Mouse (Mus musculus) forebrain, embryonic 13.5 days (tissue): ENCODE data around the gene Sco1. TPM values are rescaled to one million over a fixed set of nuclear protein-coding genes. Genes with fewer than 3 reads are reported as not detected.

Experiments
- ATAC-seq: fragments of 200-750 bp; cut with Nextera tagmentation; 2 replicates; pipeline ENCODE4 v1.8.0; 2017
- H3K27ac ChIP-seq: fragments of 300-500 bp; sonication (generic); 2 replicates; pipeline ENCODE4 v1.5.1; 2015; ENCODE audit warnings: inconsistent platforms, mild to moderate bottlenecking, moderate library complexity
- H3K27me3 ChIP-seq: fragments of 300-500 bp; sonication (generic); 2 replicates; pipeline ENCODE4 v1.6.1; 2015; ENCODE audit warnings: mild to moderate bottlenecking, inconsistent platforms
- H3K36me3 ChIP-seq: fragments of 300-500 bp; sonication (generic); 2 replicates; pipeline ENCODE4 v1.6.1; 2015; ENCODE audit warnings: mild to moderate bottlenecking, inconsistent platforms; ENCODE audit not compliant: poor library complexity, severe bottlenecking
- H3K4me1 ChIP-seq: fragments of 300-500 bp; sonication (generic); 2 replicates; pipeline ENCODE4 v1.6.1; 2015; ENCODE audit warnings: inconsistent platforms
- H3K4me2 ChIP-seq: fragments of 300-500 bp; sonication (generic); 2 replicates; pipeline ENCODE4 v1.6.1; 2015; ENCODE audit warnings: inconsistent platforms, mild to moderate bottlenecking, moderate library complexity
- H3K4me3 ChIP-seq: fragments of 300-500 bp; sonication (generic); 2 replicates; pipeline ENCODE4 v1.5.1; 2015; ENCODE audit warnings: mild to moderate bottlenecking, inconsistent platforms
- H3K9ac ChIP-seq: fragments of 300-500 bp; sonication (generic); 2 replicates; pipeline ENCODE4 v1.6.1; 2015; ENCODE audit warnings: mild to moderate bottlenecking, inconsistent platforms
- H3K9me3 ChIP-seq: fragments of 300-500 bp; sonication (generic); replicated peaks from 2 replicates; pipeline ENCODE4 v1.6.1; 2016; ENCODE audit warnings: inconsistent platforms
- WGBS: fragments of 180-500 bp; shearing (Covaris S2); methylation state at CpG from one replicate; pipeline ENCODE4 v1.1.7; 2015; 5-methylcytosine and 5-hydroxymethylcytosine counted together
- polyA plus RNA-seq: library from polyadenylated mRNA; unstranded; fragments of >200 nt; fragmentation: Nextera tagmentation; extraction: Ambion mirVana; gene quantifications from 2 replicates; pipeline ENCODE4 v1.2.1, GENCODE M21; 2015

Gene Sco1
- polyA plus RNA-seq, 1 experiment from 2014 or later: 14.2 TPM

- Histone ChIP-seq H3K27me3 (no peaks in the 10 kb centered on the region), H3K36me3 (no peaks in the 10 kb centered on the region), H3K9ac (no peak overlapping the region), H3K9me3 (no peaks in the 10 kb centered on the region), H3K4me1 (no peaks in the 10 kb centered on the region), H3K27ac (no peak overlapping the region), H3K4me3 (no peak overlapping the region), H3K4me2 (no peak overlapping the region)
- WGBS: 81% methylated on average over 9 of the region's 9 CpGs
- no peak for ATAC-seq
Observed at GRCm38 (mm10) chr11:67093201-67093600, 40.7 kb downstream of the Sco1 start.

DNA sequence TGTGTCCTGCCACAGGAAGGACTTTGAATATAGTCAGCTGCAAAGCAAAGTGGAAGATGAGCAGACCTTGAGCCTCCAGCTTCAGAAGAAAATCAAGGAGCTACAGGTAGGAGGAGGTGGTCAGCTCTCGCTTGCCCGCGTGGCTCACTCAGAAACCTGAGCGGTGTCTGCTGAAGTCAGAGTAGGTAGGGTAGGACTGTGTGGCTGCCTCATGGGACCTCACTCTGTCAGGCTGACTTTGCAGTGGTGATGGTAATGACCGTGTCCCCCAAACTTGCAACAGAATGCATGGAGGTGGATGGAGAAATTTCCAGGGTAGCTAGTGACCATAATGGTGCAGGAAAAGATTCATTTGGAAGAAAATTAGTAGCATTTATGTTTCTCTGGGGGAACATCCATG is 41.2 kb downstream of the Sco1 start:
- Histone ChIP-seq H3K36me3 (no peaks in the 10 kb centered on the region), H3K4me2 (no peak overlapping the region), H3K27me3 (no peaks in the 10 kb centered on the region), H3K4me1 (no peaks in the 10 kb centered on the region), H3K9ac (no peak overlapping the region), H3K4me3 (no peak overlapping the region), H3K27ac (no peak overlapping the region), H3K9me3 (no peaks in the 10 kb centered on the region)
- no peak for ATAC-seq
- 92% methylated on average over 5 of the region's 5 CpGs for WGBS

DNA sequence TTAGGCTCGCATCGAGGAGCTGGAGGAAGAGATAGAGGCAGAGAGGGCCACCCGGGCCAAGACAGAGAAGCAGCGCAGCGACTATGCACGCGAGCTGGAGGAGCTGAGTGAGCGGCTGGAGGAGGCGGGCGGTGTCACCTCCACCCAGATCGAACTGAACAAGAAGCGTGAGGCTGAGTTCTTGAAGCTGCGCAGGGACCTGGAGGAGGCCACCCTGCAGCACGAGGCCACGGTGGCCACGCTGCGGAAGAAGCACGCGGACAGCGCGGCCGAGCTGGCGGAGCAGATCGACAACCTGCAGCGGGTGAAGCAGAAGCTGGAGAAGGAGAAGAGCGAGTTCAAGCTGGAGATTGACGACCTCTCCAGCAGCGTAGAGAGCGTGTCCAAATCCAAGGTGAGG is 42.0 kb downstream of the Sco1 start:
- Histone ChIP-seq H3K4me2 (no peak overlapping the region), H3K4me3 (no peak overlapping the region), H3K27me3 (no peaks in the 10 kb centered on the region), H3K36me3 (no peaks in the 10 kb centered on the region), H3K4me1 (no peaks in the 10 kb centered on the region), H3K9ac (no peak overlapping the region), H3K9me3 (no peaks in the 10 kb centered on the region), H3K27ac (no peak overlapping the region)
- no peak for ATAC-seq
- 87% methylated on average over 29 of the region's 29 CpGs for WGBS

DNA sequence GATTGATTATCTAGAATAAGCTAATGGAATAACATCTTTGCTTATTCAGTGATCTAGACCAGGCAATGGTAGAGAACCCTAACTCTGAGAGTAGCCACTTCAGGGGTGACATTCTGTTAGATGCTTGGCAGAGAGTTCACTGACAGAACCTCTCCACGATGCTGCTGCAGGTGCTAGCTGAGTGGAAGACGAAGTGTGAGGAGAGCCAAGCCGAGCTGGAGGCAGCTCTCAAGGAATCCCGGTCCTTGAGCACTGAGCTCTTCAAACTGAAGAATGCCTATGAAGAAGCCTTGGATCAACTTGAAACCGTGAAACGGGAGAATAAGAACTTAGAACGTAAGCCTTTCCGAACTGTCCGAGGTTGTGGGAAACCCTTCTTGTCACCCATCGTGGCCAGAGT is 45.2 kb downstream of the Sco1 start:
- Histone ChIP-seq H3K4me3 (no peak overlapping the region), H3K4me2 (no peak overlapping the region), H3K9ac (no peak overlapping the region), H3K36me3 (no peaks in the 10 kb centered on the region), H3K27ac (no peak overlapping the region), H3K9me3 (no peaks in the 10 kb centered on the region), H3K27me3 (no peaks in the 10 kb centered on the region), H3K4me1 (no peaks in the 10 kb centered on the region)
- no peak for ATAC-seq
- WGBS: 92% methylated on average over 10 of the region's 10 CpGs

DNA sequence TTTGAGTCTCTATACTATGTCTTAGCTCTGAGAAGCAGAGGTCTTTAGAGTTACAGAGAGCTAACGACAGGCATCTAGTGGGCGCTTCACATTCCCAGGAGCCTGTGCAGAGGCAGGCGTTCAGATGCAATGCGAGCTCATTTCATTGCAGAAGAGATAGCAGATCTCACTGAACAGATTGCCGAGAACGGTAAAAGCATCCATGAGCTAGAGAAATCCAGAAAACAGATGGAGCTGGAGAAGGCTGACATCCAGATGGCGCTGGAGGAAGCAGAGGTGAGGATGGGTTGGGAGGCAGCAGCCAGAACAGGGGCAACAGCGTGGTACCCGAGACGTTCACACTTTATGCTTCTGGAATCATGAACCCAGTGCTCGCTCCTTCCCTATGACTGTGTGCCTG is 46.0 kb downstream of the Sco1 start:
- H3K27me3 ChIP-seq: no peaks in the 10 kb centered on the region
- H3K27ac ChIP-seq: no peak overlapping the region
- H3K4me1 ChIP-seq: no peaks in the 10 kb centered on the region
- no peaks in the 10 kb centered on the region for H3K9me3 ChIP-seq
- WGBS: 85% methylated on average over 11 of the region's 11 CpGs
- ATAC-seq: no peak
- no peak overlapping the region for H3K9ac ChIP-seq
- no peaks in the 10 kb centered on the region for H3K36me3 ChIP-seq
- no peak overlapping the region for H3K4me3 ChIP-seq
- H3K4me2 ChIP-seq: no peak overlapping the region

DNA sequence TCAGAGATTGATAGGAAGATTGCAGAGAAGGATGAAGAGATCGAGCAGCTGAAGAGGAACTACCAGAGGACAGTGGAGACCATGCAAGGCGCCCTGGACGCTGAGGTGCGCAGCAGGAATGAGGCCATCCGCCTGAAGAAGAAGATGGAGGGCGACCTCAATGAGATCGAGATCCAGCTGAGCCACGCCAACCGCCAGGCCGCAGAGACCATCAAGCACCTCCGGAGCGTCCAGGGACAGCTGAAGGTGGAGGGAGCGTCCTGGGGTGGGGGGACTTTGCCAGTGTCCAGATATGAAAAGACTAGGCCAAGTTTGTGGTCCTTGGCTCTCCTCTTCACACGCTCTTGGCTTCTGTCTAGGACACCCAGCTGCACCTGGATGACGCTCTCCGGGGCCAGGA is 46.8 kb downstream of the Sco1 start:
- no peaks in the 10 kb centered on the region for H3K9me3 ChIP-seq
- ATAC-seq: no peak
- 96% methylated on average over 16 of the region's 16 CpGs for WGBS
- H3K36me3 ChIP-seq: no peaks in the 10 kb centered on the region
- no peak overlapping the region for H3K4me3 ChIP-seq
- no peak overlapping the region for H3K4me2 ChIP-seq
- H3K4me1 ChIP-seq: no peaks in the 10 kb centered on the region
- no peak overlapping the region for H3K27ac ChIP-seq
- H3K27me3 ChIP-seq: no peaks in the 10 kb centered on the region
- H3K9ac ChIP-seq: no peak overlapping the region

DNA sequence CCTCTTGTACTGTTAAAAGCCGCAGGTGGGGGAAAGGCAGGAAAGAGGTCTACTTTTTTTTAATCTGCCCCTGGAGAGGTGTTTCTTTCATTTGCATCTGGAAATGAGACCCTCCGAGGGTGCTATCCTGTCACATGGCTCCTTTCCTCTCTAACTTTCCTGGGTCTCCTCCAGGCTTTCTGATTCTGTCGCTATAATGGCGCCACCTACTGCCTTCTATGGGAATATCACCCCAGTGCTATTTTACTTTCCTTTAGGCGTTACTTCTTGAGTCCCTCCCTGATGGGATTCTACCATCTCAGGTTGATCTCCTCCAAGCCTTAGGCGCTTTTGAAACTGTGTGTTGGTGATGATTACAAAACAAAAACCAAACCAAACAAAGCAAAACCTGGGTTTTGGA is 47.7 kb downstream of the Sco1 start:
- 35% methylated on average over 6 of the region's 6 CpGs for WGBS
- no peak overlapping the region for H3K4me3 ChIP-seq
- no peak overlapping the region for H3K9ac ChIP-seq
- H3K36me3 ChIP-seq: no peaks in the 10 kb centered on the region
- no peak overlapping the region for H3K4me2 ChIP-seq
- no peaks in the 10 kb centered on the region for H3K4me1 ChIP-seq
- no peak for ATAC-seq
- no peaks in the 10 kb centered on the region for H3K27me3 ChIP-seq
- H3K9me3 ChIP-seq: no peaks in the 10 kb centered on the region
- no peak overlapping the region for H3K27ac ChIP-seq

- H3K36me3 ChIP-seq: no peaks in the 10 kb centered on the region
- WGBS: 38% methylated on average over 5 of the region's 8 CpGs
Observed at GRCm38 (mm10) chr11:67101713-67102112, 49.2 kb downstream of the Sco1 start.

DNA sequence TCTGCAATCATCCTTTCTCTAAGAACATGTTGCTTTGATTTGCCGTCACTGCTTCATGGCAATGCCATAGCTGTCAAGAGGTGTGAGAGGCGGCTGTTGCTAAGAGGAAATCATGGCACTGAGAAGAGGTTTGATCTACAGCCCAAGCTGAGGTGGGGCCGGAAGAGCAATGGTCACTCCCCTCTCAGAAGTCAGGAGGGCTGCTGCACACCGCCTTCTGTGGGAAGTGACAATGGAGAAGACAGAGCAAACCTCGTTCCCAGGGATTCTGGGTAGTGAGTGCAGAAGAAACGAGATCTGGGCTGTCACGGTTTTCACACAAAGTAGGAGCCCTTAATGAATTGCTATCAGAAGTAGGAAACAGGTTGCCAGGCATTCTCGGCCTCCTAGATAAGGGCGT is 50.8 kb downstream of the Sco1 start:
- H3K9ac ChIP-seq: no peak overlapping the region
- 85% methylated on average over 9 of the region's 9 CpGs for WGBS
- no peaks in the 10 kb centered on the region for H3K36me3 ChIP-seq
- no peaks in the 10 kb centered on the region for H3K9me3 ChIP-seq
- peaks cover 6% of the 10 kb centered on the region; the same call in 1 of the 2 replicates for H3K4me1 ChIP-seq
- H3K27ac ChIP-seq: no peak overlapping the region
- H3K27me3 ChIP-seq: no peaks in the 10 kb centered on the region
- ATAC-seq: no peak
- no peak overlapping the region for H3K4me3 ChIP-seq
- no peak overlapping the region for H3K4me2 ChIP-seq

More at GRCm38 (mm10) chr11:67101713-67102112, 49.2 kb downstream of the Sco1 start:
- peaks cover 6% of the 10 kb centered on the region; the same call in 1 of the 2 replicates for H3K4me1 ChIP-seq
- no peak overlapping the region for H3K9ac ChIP-seq
- H3K4me3 ChIP-seq: no peak overlapping the region
- H3K27me3 ChIP-seq: no peaks in the 10 kb centered on the region
- H3K4me2 ChIP-seq: no peak overlapping the region
- no peak overlapping the region for H3K27ac ChIP-seq
- no peaks in the 10 kb centered on the region for H3K9me3 ChIP-seq
- no peak for ATAC-seq

DNA sequence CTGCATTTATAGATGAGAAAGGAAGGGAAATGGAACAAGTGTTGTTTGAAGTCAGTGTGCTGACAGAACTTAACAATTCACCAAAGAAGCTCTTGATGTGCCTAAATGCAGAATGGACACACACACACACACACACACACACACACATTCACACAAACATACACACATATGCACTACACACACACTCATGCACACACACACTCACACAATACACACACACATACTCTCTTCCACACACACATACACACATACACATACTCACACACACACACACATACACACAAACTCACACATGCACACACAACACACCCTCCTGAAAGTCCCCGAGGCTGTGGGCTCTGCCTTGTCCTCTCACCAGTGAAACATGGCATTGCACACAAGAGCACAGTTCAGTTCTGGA is 51.8 kb downstream of the Sco1 start:
- Histone ChIP-seq H3K4me3 (no peak overlapping the region), H3K9ac (no peak overlapping the region), H3K27ac (no peak overlapping the region), H3K4me1 (peaks cover 6% of the 10 kb centered on the region; the same call in 1 of the 2 replicates), H3K27me3 (no peaks in the 10 kb centered on the region), H3K4me2 (no peak overlapping the region), H3K36me3 (no peaks in the 10 kb centered on the region), H3K9me3 (no peaks in the 10 kb centered on the region)
- no peak for ATAC-seq
- 83% methylated on average over 1 of the region's 1 CpGs for WGBS

DNA sequence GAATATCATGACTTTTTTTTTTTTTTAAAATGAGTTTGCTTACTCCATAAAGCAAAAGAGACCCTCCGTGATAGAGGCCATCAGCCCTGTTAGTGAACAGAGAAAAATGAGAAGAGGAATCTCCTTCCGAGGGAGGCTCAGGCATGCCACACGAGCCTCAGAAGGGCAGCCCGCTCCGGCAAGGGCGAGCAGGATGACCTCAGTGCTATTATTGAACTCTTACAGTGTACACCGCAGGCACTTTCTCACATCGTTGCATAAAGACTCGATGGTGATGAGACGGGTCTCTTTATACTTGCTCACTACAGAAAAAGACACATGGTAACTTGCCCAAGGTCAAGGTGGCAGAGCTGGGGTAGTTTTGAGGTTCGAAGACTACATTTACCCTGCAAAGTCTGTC is 52.2 kb downstream of the Sco1 start:
- no peak for ATAC-seq
- Histone ChIP-seq H3K27me3 (no peaks in the 10 kb centered on the region), H3K9ac (no peak overlapping the region), H3K27ac (no peak overlapping the region), H3K36me3 (no peaks in the 10 kb centered on the region), H3K4me2 (no peak overlapping the region), H3K9me3 (no peaks in the 10 kb centered on the region), H3K4me3 (no peak overlapping the region), H3K4me1 (peaks cover 6% of the 10 kb centered on the region; the same call in 1 of the 2 replicates)
- 63% methylated on average over 11 of the region's 11 CpGs for WGBS

GRCm38 (mm10) chr11:67105689-67106088 is 53.2 kb downstream of the Sco1 start:
- ATAC-seq: no peak
- 64% methylated on average over 4 of the region's 4 CpGs for WGBS
- Histone ChIP-seq H3K4me3 (no peak overlapping the region), H3K9ac (no peak overlapping the region), H3K9me3 (no peaks in the 10 kb centered on the region), H3K4me1 (peaks cover 6% of the 10 kb centered on the region; the same call in 1 of the 2 replicates), H3K4me2 (no peak overlapping the region), H3K27ac (no peak overlapping the region), H3K36me3 (no peaks in the 10 kb centered on the region), H3K27me3 (no peaks in the 10 kb centered on the region)

DNA sequence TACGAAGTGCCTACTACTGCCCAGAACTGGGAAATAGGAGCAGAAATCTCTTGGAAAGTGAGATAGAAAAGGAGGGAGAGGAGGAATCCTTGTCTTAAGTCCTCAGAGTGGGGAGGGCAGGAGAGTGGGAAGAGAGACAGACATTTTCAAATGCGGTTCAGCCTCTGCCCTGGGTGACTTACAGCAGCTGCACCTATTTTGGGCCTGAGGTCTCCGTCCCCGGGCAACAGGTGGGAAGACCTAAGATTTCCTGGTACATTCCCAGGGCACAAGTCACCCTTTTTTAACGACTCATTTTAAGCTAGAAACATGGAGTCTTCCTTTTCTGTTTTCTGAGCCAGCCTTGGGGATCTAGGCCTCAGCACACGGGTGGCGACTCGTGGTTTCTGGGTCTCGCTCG is 54.5 kb downstream of the Sco1 start:
- H3K4me1 ChIP-seq: peaks cover 6% of the 10 kb centered on the region; the same call in 1 of the 2 replicates
- H3K4me2 ChIP-seq: no peak overlapping the region
- H3K9ac ChIP-seq: no peak overlapping the region
- no peaks in the 10 kb centered on the region for H3K36me3 ChIP-seq
- H3K27ac ChIP-seq: no peak overlapping the region
- no peak for ATAC-seq
- H3K27me3 ChIP-seq: no peaks in the 10 kb centered on the region
- H3K9me3 ChIP-seq: no peaks in the 10 kb centered on the region
- no peak overlapping the region for H3K4me3 ChIP-seq
- WGBS: 72% methylated on average over 10 of the region's 10 CpGs
